Mouse (Mus musculus) liver, embryonic 14.5 days (tissue): ENCODE results near the gene Txndc15. TPM values are rescaled to one million over a fixed set of nuclear protein-coding genes. Genes with fewer than 3 reads are reported as not detected.

Experiments
- ATAC-seq: fragments of 200-750 bp; cut with Nextera tagmentation; 2 replicates; pipeline ENCODE4 v1.8.0; 2017; ENCODE audit warnings: moderate number of reproducible peaks, mild to moderate bottlenecking, moderate library complexity; ENCODE audit not compliant: insufficient read depth
- DNase-seq, 3 experiments: peaks; one replicate each; pipeline ENCODE4 v3.0.0-alpha.2; 2012 to 2013; ENCODE audit warnings: low read depth in 3 of 3, low spot score in 3 of 3
- H3K27ac ChIP-seq: fragments of 300-500 bp; sonication (generic); 2 replicates; pipeline ENCODE4 v1.5.1; 2014; ENCODE audit warnings: moderate library complexity, mild to moderate bottlenecking, control low read depth, inconsistent platforms
- H3K27me3 ChIP-seq: fragments of 300-500 bp; sonication (generic); 2 replicates; pipeline ENCODE4 v1.6.1; 2014; ENCODE audit warnings: mild to moderate bottlenecking, low read length, moderate library complexity; ENCODE audit not compliant: control insufficient read depth, insufficient read depth
- H3K36me3 ChIP-seq: fragments of 300-500 bp; sonication (generic); replicated peaks from 2 replicates; pipeline ENCODE4 v1.6.1; 2014; ENCODE audit warnings: low read depth; ENCODE audit not compliant: control insufficient read depth, insufficient read depth
- H3K4me1 ChIP-seq, 2 experiments: fragments of 200-500 bp in 1 of 2; fragments of 300-500 bp in 1 of 2; sonication (generic) in 1 of 2; replicated peaks; 2 replicates each; pipeline ENCODE4 v1.6.1; 2012 to 2014; ENCODE audit warnings: antibody characterized with exemption in 1 of 2, inconsistent platforms in 1 of 2, low read length in 1 of 2; ENCODE audit not compliant: control insufficient read depth in 2 of 2, insufficient read depth in 2 of 2
- H3K4me2 ChIP-seq: fragments of 300-500 bp; sonication (generic); 2 replicates; pipeline ENCODE4 v1.6.1; 2014; ENCODE audit warnings: low read depth, mild to moderate bottlenecking, control low read depth, moderate library complexity
- H3K4me3 ChIP-seq, 2 experiments: fragments of 200-500 bp in 1 of 2; fragments of 300-500 bp in 1 of 2; sonication (generic) in 1 of 2; 2 replicates each; pipeline ENCODE4 v1.5.1; 2012 to 2014; ENCODE audit warnings: low read depth in 2 of 2, low read length in 2 of 2, mild to moderate bottlenecking in 2 of 2, control low read depth in 1 of 2, inconsistent platforms in 1 of 2, moderate library complexity in 1 of 2; ENCODE audit not compliant: insufficient read depth in 1 of 2
- H3K9ac ChIP-seq: fragments of 300-500 bp; sonication (generic); replicated peaks from 2 replicates; pipeline ENCODE4 v1.6.1; 2014; ENCODE audit warnings: mild to moderate bottlenecking, control low read depth, moderate library complexity
- H3K9me3 ChIP-seq: fragments of 300-500 bp; sonication (generic); 2 replicates; pipeline ENCODE4 v1.6.1; 2016; ENCODE audit warnings: low read length, mixed read lengths; ENCODE audit not compliant: control insufficient read depth
- CTCF ChIP-seq: IDR thresholded peaks from 2 replicates; pipeline ENCODE4 v1.5.1; 2016; ENCODE audit warnings: antibody characterized with exemption, low read depth, control low read depth
- EP300 ChIP-seq: IDR thresholded peaks from 2 replicates; pipeline ENCODE4 v1.6.1; 2016; ENCODE audit warnings: antibody characterized with exemption, low read depth
- whole genome bisulfite sequencing: fragments of 180-500 bp; shearing (Covaris S2); extraction: QIAGEN DNeasy Blood & Tissue Kit; methylation state at CpG from one replicate; pipeline ENCODE4 v1.1.7; 2014; ENCODE audit not compliant: insufficient replicate concordance; 5-methylcytosine and 5-hydroxymethylcytosine counted together
- polyA plus RNA-seq, 2 experiments: library from polyadenylated mRNA; depleted of rRNA in 1 of 2; stranded (reverse) in 1 of 2; unstranded in 1 of 2; fragments of >200 nt; fragmentation: Nextera tagmentation in 1 of 2; extraction: Ambion mirVana in 1 of 2; gene quantifications; 2 replicates each; pipeline versions ENCODE4 v1.2.1 to v1.2.3; 2012 to 2014

Gene Txndc15
- polyA plus RNA-seq, 2 experiments, result 10.4 to 28.5 TPM

- H3K36me3 ChIP-seq, result no peaks in the 10 kb centered on the region
- no peaks in the 10 kb centered on the region for H3K4me1 ChIP-seq
- DNase-seq, result no peak
- H3K4me2 ChIP-seq, result no peak overlapping the region
- no peak overlapping the region for H3K9ac ChIP-seq
- WGBS, result 71% methylated on average over 8 of the region's 8 CpGs
- TF ChIP-seq EP300 (no peak), CTCF (no peak)
- no peak overlapping the region for H3K27ac ChIP-seq
- no peaks in the 10 kb centered on the region for H3K27me3 ChIP-seq
- H3K9me3 ChIP-seq, result no peaks in the 10 kb centered on the region
- no peak for ATAC-seq
- no peak overlapping the region for H3K4me3 ChIP-seq
These were observed 27.9 kb downstream of the Txndc15 start for GRCm38 (mm10) chr13:55742306-55742705.

DNA sequence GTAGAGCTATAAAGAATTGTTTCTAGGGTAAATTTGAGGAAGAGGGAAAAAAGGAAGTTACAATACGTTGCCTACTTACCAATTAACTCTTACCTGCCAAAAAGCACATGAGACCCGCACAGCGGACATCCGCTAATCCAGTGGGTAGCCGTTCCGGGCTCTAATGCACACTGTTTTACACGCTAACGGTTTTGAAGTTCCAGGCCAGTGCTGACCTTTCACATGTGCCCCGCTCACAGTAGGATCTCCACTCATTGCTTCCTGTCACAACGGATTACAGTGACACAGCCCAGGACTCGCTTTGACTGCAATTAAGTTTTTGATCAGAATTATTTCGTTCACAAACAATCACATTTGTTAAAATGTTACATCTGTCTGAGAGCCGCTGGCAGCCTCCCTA lies 39.9 kb downstream of the Txndc15 start:
- Histone ChIP-seq H3K36me3 (no peaks in the 10 kb centered on the region), H3K9me3 (no peaks in the 10 kb centered on the region), H3K27me3 (no peaks in the 10 kb centered on the region), H3K4me3 (no peak overlapping the region), H3K9ac (no peak overlapping the region), H3K4me1 (no peaks in the 10 kb centered on the region; a peak in 1 of 4 replicates), H3K27ac (no peak overlapping the region), H3K4me2 (no peak overlapping the region)
- 56% methylated on average over 13 of the region's 13 CpGs for WGBS
- DNase-seq (no peak), ATAC-seq (no peak)
- TF ChIP-seq CTCF (no peak), EP300 (no peak)

DNA sequence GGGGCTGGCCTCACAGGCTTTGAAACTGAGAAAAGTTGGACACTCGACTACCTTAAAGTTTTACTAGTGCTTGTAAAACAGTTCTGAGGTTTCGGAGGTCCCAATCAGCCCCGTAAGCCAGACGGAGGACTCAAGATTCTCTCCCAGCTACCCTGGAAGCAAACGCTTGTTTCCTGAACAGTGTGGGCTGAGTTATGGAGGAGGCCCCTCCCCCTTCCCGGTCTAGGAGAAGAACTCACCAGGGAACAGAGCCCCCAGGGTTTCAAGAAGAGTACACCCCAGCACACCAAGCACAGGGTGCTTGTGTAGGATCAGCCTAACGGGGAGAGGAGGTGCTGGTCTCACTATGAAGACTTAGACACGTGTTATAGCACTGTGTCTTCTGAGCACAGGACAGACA lies 42.3 kb downstream of the Txndc15 start:
- Histone ChIP-seq H3K9ac (no peak overlapping the region), H3K4me3 (no peak overlapping the region), H3K27ac (no peak overlapping the region), H3K36me3 (no peaks in the 10 kb centered on the region), H3K27me3 (no peaks in the 10 kb centered on the region), H3K4me1 (no peaks in the 10 kb centered on the region; a peak in 1 of 4 replicates), H3K4me2 (no peak overlapping the region), H3K9me3 (no peaks in the 10 kb centered on the region)
- no peak for DNase-seq
- ATAC-seq, result no peak
- 40% methylated on average over 8 of the region's 8 CpGs for WGBS
- TF ChIP-seq CTCF, result no peak
- TF ChIP-seq EP300, result no peak

- no peaks in the 10 kb centered on the region; a peak in 1 of 4 replicates for H3K4me1 ChIP-seq
- H3K4me2 ChIP-seq, result no peak overlapping the region
- WGBS, result 75% methylated on average over 6 of the region's 6 CpGs
- H3K36me3 ChIP-seq, result no peaks in the 10 kb centered on the region
- DNase-seq, result no peak
- no peak overlapping the region for H3K27ac ChIP-seq
- H3K9ac ChIP-seq, result no peak overlapping the region
- no peak for TF ChIP-seq EP300
- TF ChIP-seq CTCF, result peak; percentile 41
- H3K9me3 ChIP-seq, result no peaks in the 10 kb centered on the region
- no peak for ATAC-seq
- no peaks in the 10 kb centered on the region for H3K27me3 ChIP-seq
- H3K4me3 ChIP-seq, result no peak overlapping the region
These were observed 43.2 kb downstream of the Txndc15 start for GRCm38 (mm10) chr13:55757645-55758044.

GRCm38 (mm10) chr13:55760576-55760975 lies 46.1 kb downstream of the Txndc15 start:
- 0 out of 4 replicates have a peak, but pooled peaks cover 0 to 3% of the 10 kb centered on the region in 2 experiments for H3K4me1 ChIP-seq
- DNase-seq, result no peak
- H3K4me2 ChIP-seq, result no peak overlapping the region
- TF ChIP-seq CTCF (no peak), EP300 (no peak)
- 61% methylated on average over 10 of the region's 10 CpGs for WGBS
- H3K36me3 ChIP-seq, result no peaks in the 10 kb centered on the region
- no peak overlapping the region for H3K9ac ChIP-seq
- H3K27ac ChIP-seq, result no peak overlapping the region
- H3K4me3 ChIP-seq, result no peak overlapping the region
- H3K27me3 ChIP-seq, result no peaks in the 10 kb centered on the region
- no peaks in the 10 kb centered on the region for H3K9me3 ChIP-seq
- ATAC-seq, result no peak
